Mouse (Mus musculus) left cerebral cortex, postnatal 36 days (tissue): ENCODE measurements around the gene Tesc. TPM values are rescaled to one million over a fixed set of nuclear protein-coding genes. Genes with fewer than 3 reads are reported as not detected.
A peak's percentile ranks its signal among the peaks of the same experiment; 100 is the strongest.

Experiments used
- DNase-seq, 2 experiments: peaks; one replicate each; pipeline ENCODE4 v3.0.0; 2021 to 2022; ENCODE audit warnings: low spot score in 2 of 2, mixed read lengths in 1 of 2
- intact Hi-C: fragments of 180-260 bp; cut with DNase I; formaldehyde crosslinking; loops from one replicate; pipeline ENCODE4 v1.15.1; 2025
- total RNA-seq, 2 experiments: library from RNA; stranded (reverse); gene quantifications; 2 replicates each; pipeline ENCODE4 v1.2.3; 2021

Gene Tesc
- total RNA-seq, 2 experiments from 2014 or later: 83.4 to 97.3 TPM

GRCm38 (mm10) chr5:118064284-118064901 lies 36.9 kb downstream of the Tesc start:
- DNase-seq: no peak

GRCm38 (mm10) chr5:118065516-118066255 lies 38.1 kb downstream of the Tesc start:
- intact Hi-C loops: loop anchor here (5.0 kb wide), 1 partner anchor 38 kb away; the partner anchor contains the start of gene Tesc
- DNase-seq: no peak

More at GRCm38 (mm10) chr5:118064284-118064901, 36.9 kb downstream of the Tesc start:
- intact Hi-C loops: no loop called here

- intact Hi-C loops: loop anchor here (5.0 kb wide), 1 partner anchor 40 kb away; the partner anchor contains the start of gene Tesc
- DNase-seq: peak; percentile 63 to 74
Observed at GRCm38 (mm10) chr5:118066828-118067227, 39.3 kb downstream of the Tesc start.

GRCm38 (mm10) chr5:118067572-118067971 lies 40.0 kb downstream of the Tesc start:
- no peak for DNase-seq
- intact Hi-C loops: loop anchor here (5.0 kb wide), 1 partner anchor 40 kb away; the partner anchor contains the start of gene Tesc

GRCm38 (mm10) chr5:118067984-118068494 lies 40.5 kb downstream of the Tesc start:
- intact Hi-C loops: loop anchor here (2.0 to 5.0 kb wide), 2 partner anchors 41 to 63 kb away; partner anchors contain the start of gene Tesc

GRCm38 (mm10) chr5:118069315-118069714 lies 41.8 kb downstream of the Tesc start:
- intact Hi-C loops: loop anchor here (2.0 to 5.0 kb wide), 2 partner anchors 42 to 65 kb away; partner anchors contain the start of gene Tesc

More at GRCm38 (mm10) chr5:118067984-118068494, 40.5 kb downstream of the Tesc start:
- no peak for DNase-seq

GRCm38 (mm10) chr5:118071766-118072165 lies 44.2 kb downstream of the Tesc start:
- intact Hi-C loops: no loop called here
- DNase-seq: no peak

More at GRCm38 (mm10) chr5:118069315-118069714, 41.8 kb downstream of the Tesc start:
- DNase-seq: peak; percentile 74 to 75

- intact Hi-C loops: no loop called here
- no peak for DNase-seq
Observed at GRCm38 (mm10) chr5:118073213-118073773, 45.8 kb downstream of the Tesc start.

GRCm38 (mm10) chr5:118076721-118077592 lies 49.4 kb downstream of the Tesc start:
- intact Hi-C loops: loop anchor here (5.0 kb wide), 1 partner anchor 95 kb away; no protein-coding TSS in a partner anchor
- DNase-seq: no peak

- intact Hi-C loops: loop anchor here (5.0 kb wide), 1 partner anchor 94 kb away; no protein-coding TSS in a partner anchor
- no peak for DNase-seq
Observed at GRCm38 (mm10) chr5:118078550-118078949, 51.0 kb downstream of the Tesc start.

GRCm38 (mm10) chr5:118079354-118079753 lies 51.8 kb downstream of the Tesc start:
- intact Hi-C loops: loop anchor here (5.0 kb wide), 1 partner anchor 93 kb away; no protein-coding TSS in a partner anchor
- peak in 1 of 2 experiments; percentile 52 for DNase-seq

GRCm38 (mm10) chr5:118079839-118080250 lies 52.3 kb downstream of the Tesc start:
- no peak for DNase-seq
- intact Hi-C loops: loop anchor here (5.0 kb wide), 1 partner anchor 92 kb away; no protein-coding TSS in a partner anchor

GRCm38 (mm10) chr5:118081374-118081949 lies 53.9 kb downstream of the Tesc start:
- intact Hi-C loops: no loop called here

GRCm38 (mm10) chr5:118081996-118082395 lies 54.5 kb downstream of the Tesc start:
- intact Hi-C loops: no loop called here

More at GRCm38 (mm10) chr5:118081374-118081949, 53.9 kb downstream of the Tesc start:
- no peak for DNase-seq

GRCm38 (mm10) chr5:118083060-118083638 lies 55.6 kb downstream of the Tesc start:
- DNase-seq: no peak
- intact Hi-C loops: no loop called here

More at GRCm38 (mm10) chr5:118081996-118082395, 54.5 kb downstream of the Tesc start:
- no peak for DNase-seq

- DNase-seq: no peak
- intact Hi-C loops: no loop called here
Observed at GRCm38 (mm10) chr5:118084171-118084727, 56.7 kb downstream of the Tesc start.

GRCm38 (mm10) chr5:118085313-118085712 lies 57.8 kb downstream of the Tesc start:
- intact Hi-C loops: no loop called here
- no peak for DNase-seq

GRCm38 (mm10) chr5:118086956-118087355 lies 59.4 kb downstream of the Tesc start:
- no peak for DNase-seq
- intact Hi-C loops: no loop called here
